Mouse (Mus musculus): ENCODE measurements around the gene Nfyc. TPM values are rescaled to one million over a fixed set of nuclear protein-coding genes. Genes with fewer than 3 reads are reported as not detected.

Nfyc gene
- polyA plus RNA-seq, 1 experiment from 2014 or later = 79.8 TPM

DNA sequence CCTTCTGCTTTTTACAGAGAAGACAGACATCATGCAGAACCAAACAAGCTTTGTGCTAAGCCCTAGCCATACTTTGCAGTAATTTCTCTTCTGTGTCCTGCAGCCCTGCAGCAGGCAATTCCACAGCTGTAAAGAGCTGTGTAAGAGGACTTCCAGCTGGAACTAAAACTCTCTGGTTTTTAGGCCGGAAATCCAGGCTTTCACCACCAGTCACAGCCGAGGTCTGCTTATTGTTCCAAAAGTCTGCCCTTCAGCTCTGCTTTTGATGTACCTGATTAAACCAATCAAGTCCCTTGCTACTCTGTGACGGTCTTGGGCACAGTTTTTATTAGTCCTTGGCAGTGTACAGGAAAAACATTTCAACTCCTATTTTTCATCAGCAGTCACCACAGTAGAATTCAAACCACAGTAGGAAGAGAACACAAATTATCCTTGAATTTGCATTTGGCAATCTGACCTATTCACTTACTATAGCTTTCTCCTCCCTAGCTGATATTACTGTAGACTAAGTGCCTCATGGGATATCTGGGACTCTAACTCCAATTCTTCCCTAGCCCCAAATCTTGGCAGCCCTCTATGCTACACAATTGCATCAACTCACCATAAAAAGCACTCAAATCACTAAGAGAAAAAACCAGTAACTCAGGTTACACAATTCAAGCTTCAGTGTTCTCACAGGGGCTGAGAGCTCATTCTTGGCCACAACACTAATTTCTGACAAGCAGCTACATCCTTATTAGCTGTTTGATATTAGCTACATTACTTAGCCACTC lies 14.2 kb downstream of the Nfyc start:
- Histone ChIP-seq H3K36me3 (ENCODE audit: control insufficient read depth, insufficient read depth, low read length) (no peaks in the 10 kb centered on the region), H3K4me1 (ENCODE audit: control insufficient read depth, insufficient read depth, low read length) (peaks cover 43% of the 10 kb centered on the region), H3K27me3 (ENCODE audit: control insufficient read depth, insufficient read depth, low read length) (no peaks in the 10 kb centered on the region), H3K9me3 (replicated peaks; ENCODE audit: control insufficient read depth, low read length) (no peaks in the 10 kb centered on the region), H3K27ac (ENCODE audit: low read length) (peak overlapping the region; percentile 76), H3K4me2 (ENCODE audit: low read depth, low read length) (peak overlapping the region; percentile 14), H3K4me3 (replicated peaks; ENCODE audit: low read length) (no peak overlapping the region), H3K9ac (ENCODE audit: low read length) (no peak overlapping the region)
- ATAC-seq (ENCODE audit: insufficient read depth, low FRiP score) = peak; percentile 42; the same call in 1 of the 2 replicates
- 12% methylated on average over 3 of the region's 3 CpGs for WGBS

DNA sequence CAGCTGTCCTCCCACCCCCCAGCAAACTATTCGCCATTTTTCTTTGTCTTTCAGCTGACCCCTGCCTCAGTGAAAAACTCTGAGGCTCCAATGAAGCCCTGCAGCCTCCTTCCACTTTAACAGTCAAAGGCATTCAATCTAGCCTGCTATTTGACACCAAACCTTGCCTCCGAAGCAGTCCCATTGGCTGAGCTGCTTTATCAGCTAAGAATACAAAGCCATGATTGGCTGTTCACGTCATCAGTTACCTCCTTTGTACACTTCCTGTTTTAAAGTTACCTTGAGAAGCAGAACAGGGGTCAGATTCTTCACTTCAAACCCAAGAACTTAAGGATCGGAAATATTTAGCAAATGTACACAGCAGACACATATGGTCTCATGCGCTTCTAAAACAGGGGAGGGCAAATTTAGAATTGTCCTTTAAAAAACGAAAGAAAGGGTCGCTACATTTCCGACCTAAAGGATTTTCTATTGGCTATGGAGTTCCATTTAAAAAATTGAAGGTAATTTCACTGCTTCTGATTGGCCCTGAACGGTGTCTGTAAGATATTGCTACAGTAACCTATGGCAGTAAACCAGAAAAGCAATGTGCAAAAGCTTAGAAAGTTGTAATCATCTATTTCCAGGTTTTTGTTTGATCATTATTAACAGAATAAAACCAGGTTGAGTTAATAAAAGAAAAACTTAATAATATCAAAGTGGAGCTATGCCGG lies 15.6 kb downstream of the Nfyc start:
- peak overlapping the region; percentile 56 for H3K27ac ChIP-seq (ENCODE audit: low read length)
- H3K36me3 ChIP-seq (ENCODE audit: control insufficient read depth, insufficient read depth, low read length) = no peaks in the 10 kb centered on the region
- peak overlapping the region; percentile 62 for H3K4me2 ChIP-seq (ENCODE audit: low read depth, low read length)
- no peaks in the 10 kb centered on the region for H3K9me3 ChIP-seq (replicated peaks; ENCODE audit: control insufficient read depth, low read length)
- H3K4me3 ChIP-seq (replicated peaks; ENCODE audit: low read length) = peak overlapping the region; percentile 68
- no peaks in the 10 kb centered on the region for H3K27me3 ChIP-seq (ENCODE audit: control insufficient read depth, insufficient read depth, low read length)
- ATAC-seq (ENCODE audit: insufficient read depth, low FRiP score) = peak; percentile 97
- peaks cover 43% of the 10 kb centered on the region for H3K4me1 ChIP-seq (ENCODE audit: control insufficient read depth, insufficient read depth, low read length)
- 6% methylated on average over 10 of the region's 10 CpGs for WGBS
- H3K9ac ChIP-seq (ENCODE audit: low read length) = peak overlapping the region; percentile 70

DNA sequence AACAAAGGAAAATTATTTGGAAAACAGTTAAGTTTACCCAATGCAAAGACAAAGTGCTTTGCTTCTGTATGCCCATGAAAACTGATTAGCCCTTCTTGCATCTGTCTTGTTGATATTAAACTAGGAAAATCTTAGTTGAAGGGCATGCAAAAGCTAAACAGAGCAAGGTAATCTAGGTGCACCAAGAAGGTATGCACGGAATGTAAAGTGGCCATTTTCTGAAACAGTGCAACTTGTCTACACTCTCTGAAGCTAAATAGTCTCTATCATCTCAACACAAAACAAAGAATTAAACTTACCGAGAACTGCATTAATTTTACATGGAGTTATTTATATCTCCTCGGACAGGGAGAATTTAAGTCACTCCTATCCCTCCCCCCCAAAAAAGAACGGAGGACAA lies 16.2 kb downstream of the Nfyc start:
- Histone ChIP-seq H3K9ac (ENCODE audit: low read length) (peak overlapping the region; percentile 70), H3K27ac (ENCODE audit: low read length) (peak overlapping the region; percentile 56), H3K4me2 (ENCODE audit: low read depth, low read length) (peak overlapping the region; percentile 62), H3K4me3 (replicated peaks; ENCODE audit: low read length) (peak overlapping the region; percentile 68), H3K27me3 (ENCODE audit: control insufficient read depth, insufficient read depth, low read length) (no peaks in the 10 kb centered on the region), H3K4me1 (ENCODE audit: control insufficient read depth, insufficient read depth, low read length) (peaks cover 43% of the 10 kb centered on the region), H3K9me3 (replicated peaks; ENCODE audit: control insufficient read depth, low read length) (no peaks in the 10 kb centered on the region), H3K36me3 (ENCODE audit: control insufficient read depth, insufficient read depth, low read length) (no peaks in the 10 kb centered on the region)
- no peak for ATAC-seq (ENCODE audit: insufficient read depth, low FRiP score)
- WGBS = 3% methylated on average over 4 of the region's 4 CpGs

DNA sequence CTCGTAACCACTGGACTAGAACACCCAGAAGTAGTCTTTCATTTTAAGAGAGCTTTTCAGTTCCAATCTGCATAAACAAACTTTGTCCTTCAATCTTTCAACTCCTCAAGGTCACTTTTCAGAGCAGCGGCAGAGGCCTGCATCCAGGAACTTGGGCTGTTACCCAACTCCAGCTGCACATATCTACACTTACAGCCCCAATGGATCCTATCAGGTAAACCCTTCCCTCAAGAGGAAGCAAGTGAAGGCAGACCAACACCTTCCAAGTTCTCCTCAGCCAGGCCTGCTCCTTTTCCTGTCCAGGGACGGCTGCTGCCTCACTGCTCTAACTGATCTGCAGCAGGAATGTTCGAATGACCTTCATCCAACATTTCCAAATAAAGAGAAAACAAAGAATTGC lies 17.2 kb downstream of the Nfyc start:
- no peak for ATAC-seq (ENCODE audit: insufficient read depth, low FRiP score)
- H3K4me3 ChIP-seq (replicated peaks; ENCODE audit: low read length) = peak overlapping the region; percentile 68
- H3K9me3 ChIP-seq (replicated peaks; ENCODE audit: control insufficient read depth, low read length) = no peaks in the 10 kb centered on the region
- H3K4me1 ChIP-seq (ENCODE audit: control insufficient read depth, insufficient read depth, low read length) = peaks cover 37% of the 10 kb centered on the region
- peak overlapping the region; percentile 66 for H3K9ac ChIP-seq (ENCODE audit: low read length)
- 12% methylated on average over 4 of the region's 4 CpGs for WGBS
- H3K4me2 ChIP-seq (ENCODE audit: low read depth, low read length) = peak overlapping the region; percentile 62
- peak overlapping the region; percentile 82 for H3K27ac ChIP-seq (ENCODE audit: low read length)
- H3K36me3 ChIP-seq (ENCODE audit: control insufficient read depth, insufficient read depth, low read length) = no peaks in the 10 kb centered on the region
- H3K27me3 ChIP-seq (ENCODE audit: control insufficient read depth, insufficient read depth, low read length) = no peaks in the 10 kb centered on the region

DNA sequence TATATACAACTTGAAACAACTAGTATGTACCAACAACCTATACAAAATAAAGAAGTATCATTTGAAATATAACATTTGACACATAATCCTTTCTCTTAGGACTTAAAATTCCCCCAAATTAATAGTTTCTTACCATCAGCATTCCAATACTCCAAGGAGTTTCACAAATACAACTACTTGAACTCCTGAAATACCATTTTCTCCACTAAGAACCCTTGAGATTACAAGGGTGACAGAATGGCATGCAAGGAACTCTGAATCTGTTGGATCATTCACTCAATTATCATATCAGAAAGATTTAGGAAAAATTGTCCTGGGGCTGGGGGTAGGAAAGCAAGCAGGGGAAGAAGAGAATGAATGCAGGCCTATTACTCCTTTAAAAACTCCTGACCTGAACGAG lies 17.6 kb downstream of the Nfyc start:
- peak overlapping the region; percentile 68 for H3K4me3 ChIP-seq (replicated peaks; ENCODE audit: low read length)
- peak overlapping the region; percentile 66 for H3K9ac ChIP-seq (ENCODE audit: low read length)
- no peaks in the 10 kb centered on the region for H3K27me3 ChIP-seq (ENCODE audit: control insufficient read depth, insufficient read depth, low read length)
- H3K4me1 ChIP-seq (ENCODE audit: control insufficient read depth, insufficient read depth, low read length) = peaks cover 36% of the 10 kb centered on the region
- no peaks in the 10 kb centered on the region for H3K9me3 ChIP-seq (replicated peaks; ENCODE audit: control insufficient read depth, low read length)
- no peaks in the 10 kb centered on the region for H3K36me3 ChIP-seq (ENCODE audit: control insufficient read depth, insufficient read depth, low read length)
- 18% methylated on average over 1 of the region's 1 CpGs for WGBS
- peak overlapping the region; percentile 62 for H3K4me2 ChIP-seq (ENCODE audit: low read depth, low read length)
- ATAC-seq (ENCODE audit: insufficient read depth, low FRiP score) = no peak
- peak overlapping the region; percentile 82 for H3K27ac ChIP-seq (ENCODE audit: low read length)

DNA sequence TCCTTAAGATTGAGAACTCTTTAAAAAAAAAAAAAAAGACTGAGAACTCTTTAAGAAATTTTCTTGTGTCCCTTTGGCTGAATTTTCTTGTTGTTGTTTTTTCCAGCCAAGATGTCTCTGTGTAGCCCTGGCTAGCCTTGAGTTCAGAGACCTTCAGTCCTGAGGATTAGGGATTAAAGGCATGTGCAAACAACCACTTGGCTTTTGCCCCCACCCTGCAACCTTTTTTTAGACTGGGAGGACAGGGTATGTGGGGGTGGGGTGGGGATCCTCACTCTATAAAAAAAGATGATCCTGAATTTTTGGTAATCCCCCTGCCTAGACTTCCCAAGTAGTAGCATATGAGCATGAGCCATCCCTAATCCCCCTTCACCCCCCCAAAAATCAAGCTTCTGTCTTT lies 25.6 kb downstream of the Nfyc start:
- H3K9ac ChIP-seq (ENCODE audit: low read length) = no peak overlapping the region
- ATAC-seq (ENCODE audit: insufficient read depth, low FRiP score) = no peak
- H3K9me3 ChIP-seq (replicated peaks; ENCODE audit: control insufficient read depth, low read length) = no peaks in the 10 kb centered on the region
- H3K4me3 ChIP-seq (replicated peaks; ENCODE audit: low read length) = no peak overlapping the region
- no peaks in the 10 kb centered on the region for H3K36me3 ChIP-seq (ENCODE audit: control insufficient read depth, insufficient read depth, low read length)
- no peaks in the 10 kb centered on the region for H3K27me3 ChIP-seq (ENCODE audit: control insufficient read depth, insufficient read depth, low read length)
- H3K4me2 ChIP-seq (ENCODE audit: low read depth, low read length) = no peak overlapping the region
- peaks cover 2% of the 10 kb centered on the region; the same call in 1 of the 2 replicates for H3K4me1 ChIP-seq (ENCODE audit: control insufficient read depth, insufficient read depth, low read length)
- H3K27ac ChIP-seq (ENCODE audit: low read length) = no peak overlapping the region

DNA sequence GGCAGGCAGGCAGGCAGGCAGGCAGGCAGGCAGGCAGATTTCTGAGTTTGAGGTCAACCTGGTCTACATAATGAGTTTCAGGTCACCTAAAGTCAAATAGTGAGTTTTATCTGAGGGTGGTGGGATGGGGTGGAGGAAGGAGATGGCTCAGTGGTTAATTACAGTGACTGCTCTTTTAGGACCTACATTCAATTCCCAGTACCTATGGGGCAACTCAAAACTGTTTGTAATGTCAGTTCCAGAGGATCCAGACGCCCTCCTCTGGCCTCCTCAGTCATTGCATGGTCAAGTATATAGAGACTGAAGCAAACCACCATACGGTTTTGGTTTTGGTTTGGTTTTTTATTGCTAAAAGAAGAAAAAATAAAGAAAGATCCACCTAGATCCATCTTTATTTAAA lies 29.9 kb downstream of the Nfyc start:
- H3K9ac ChIP-seq (ENCODE audit: low read length) = no peak overlapping the region

DNA sequence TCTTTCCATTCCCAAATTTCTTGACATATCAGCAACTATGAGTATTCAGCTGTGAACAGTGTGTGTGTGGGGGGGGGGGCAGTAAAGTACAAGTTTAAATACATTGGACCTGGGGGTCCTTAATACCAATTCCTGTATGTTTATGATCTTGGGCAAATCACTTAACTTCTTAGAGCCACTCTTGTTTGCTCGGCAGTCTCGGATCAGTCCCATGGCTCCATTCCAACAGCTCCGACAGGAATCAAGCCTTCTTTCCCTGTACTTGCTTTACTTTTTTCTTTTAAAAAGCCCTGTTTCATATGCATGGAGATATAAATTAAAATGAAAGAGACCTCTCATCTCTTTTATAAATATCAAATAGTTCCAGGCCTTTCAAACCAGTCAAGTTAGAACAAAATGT lies 30.7 kb downstream of the Nfyc start:
- peak overlapping the region; percentile 62; the same call in 1 of the 2 replicates for H3K27ac ChIP-seq (ENCODE audit: low read length)

More for the DNA sequence above, 29.9 kb downstream of the Nfyc start:
- Histone ChIP-seq H3K4me1 (ENCODE audit: control insufficient read depth, insufficient read depth, low read length) (peaks cover 12% of the 10 kb centered on the region; the same call in 1 of the 2 replicates), H3K9me3 (replicated peaks; ENCODE audit: control insufficient read depth, low read length) (no peaks in the 10 kb centered on the region), H3K36me3 (ENCODE audit: control insufficient read depth, insufficient read depth, low read length) (no peaks in the 10 kb centered on the region), H3K27ac (ENCODE audit: low read length) (no peak overlapping the region), H3K4me2 (ENCODE audit: low read depth, low read length) (no peak overlapping the region), H3K27me3 (ENCODE audit: control insufficient read depth, insufficient read depth, low read length) (no peaks in the 10 kb centered on the region), H3K4me3 (replicated peaks; ENCODE audit: low read length) (no peak overlapping the region)
- ATAC-seq (ENCODE audit: insufficient read depth, low FRiP score) = no peak
- 28% methylated on average over 2 of the region's 2 CpGs for WGBS

DNA sequence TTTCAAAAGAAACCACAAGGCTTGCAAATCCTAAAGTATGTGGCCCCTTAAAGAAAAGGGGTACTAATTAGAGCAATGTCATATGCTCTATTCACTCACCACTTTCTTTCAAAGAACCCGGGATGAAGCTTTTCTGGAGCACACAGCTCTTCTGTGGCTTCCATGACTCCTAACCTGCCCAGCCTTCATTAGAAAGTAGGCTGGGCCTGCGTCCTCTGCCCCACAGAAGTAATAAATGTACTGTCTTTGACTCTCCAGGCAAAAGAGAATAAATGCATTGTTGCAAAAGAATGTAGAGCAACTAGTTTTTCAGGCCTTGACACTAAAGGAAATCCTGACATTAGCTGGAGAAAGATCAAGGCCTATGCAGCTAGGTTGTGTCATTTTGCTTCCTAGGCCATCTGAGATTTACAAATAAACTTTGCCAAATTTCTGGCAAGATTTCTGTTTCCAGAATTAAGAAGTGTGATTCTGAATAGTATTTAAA lies 31.6 kb downstream of the Nfyc start:
- WGBS = 46% methylated on average over 2 of the region's 2 CpGs
- Histone ChIP-seq H3K9ac (ENCODE audit: low read length) (no peak overlapping the region), H3K4me1 (ENCODE audit: control insufficient read depth, insufficient read depth, low read length) (peaks cover 19% of the 10 kb centered on the region; the same call in 1 of the 2 replicates), H3K27ac (ENCODE audit: low read length) (peak overlapping the region; percentile 66), H3K4me3 (replicated peaks; ENCODE audit: low read length) (no peak overlapping the region), H3K9me3 (replicated peaks; ENCODE audit: control insufficient read depth, low read length) (no peaks in the 10 kb centered on the region), H3K36me3 (ENCODE audit: control insufficient read depth, insufficient read depth, low read length) (no peaks in the 10 kb centered on the region), H3K27me3 (ENCODE audit: control insufficient read depth, insufficient read depth, low read length) (no peaks in the 10 kb centered on the region), H3K4me2 (ENCODE audit: low read depth, low read length) (no peak overlapping the region)
- ATAC-seq (ENCODE audit: insufficient read depth, low FRiP score) = no peak

More for the DNA sequence above, 30.7 kb downstream of the Nfyc start:
- no peak overlapping the region for H3K9ac ChIP-seq (ENCODE audit: low read length)
- H3K4me2 ChIP-seq (ENCODE audit: low read depth, low read length) = no peak overlapping the region
- H3K4me1 ChIP-seq (ENCODE audit: control insufficient read depth, insufficient read depth, low read length) = peaks cover 12% of the 10 kb centered on the region; the same call in 1 of the 2 replicates
- 24% methylated on average over 3 of the region's 3 CpGs for WGBS
- no peak for ATAC-seq (ENCODE audit: insufficient read depth, low FRiP score)
- no peaks in the 10 kb centered on the region for H3K27me3 ChIP-seq (ENCODE audit: control insufficient read depth, insufficient read depth, low read length)
- H3K9me3 ChIP-seq (replicated peaks; ENCODE audit: control insufficient read depth, low read length) = no peaks in the 10 kb centered on the region
- H3K36me3 ChIP-seq (ENCODE audit: control insufficient read depth, insufficient read depth, low read length) = no peaks in the 10 kb centered on the region
- no peak overlapping the region for H3K4me3 ChIP-seq (replicated peaks; ENCODE audit: low read length)
